Mouse (Mus musculus): Measurements from ENCODE around the gene C330007P06Rik.

- TF ChIP-seq POLR2AphosphoS2 (IDR thresholded peaks at IDR 0.05; ENCODE audit: insufficient read length, low read depth) = no peak
- TF ChIP-seq USF1 (IDR thresholded peaks at IDR 0.05; ENCODE audit: low read depth) = no peak
- no peak for TF ChIP-seq POLR2A (IDR thresholded peaks at IDR 0.05; ENCODE audit: insufficient read length, low read depth)
- TF ChIP-seq CEBPB (IDR thresholded peaks at IDR 0.05; ENCODE audit: insufficient read depth, poor library complexity, severe bottlenecking) = no peak
- TF ChIP-seq MAX (IDR thresholded peaks at IDR 0.05; ENCODE audit: low read depth) = no peak
- no peak for TF ChIP-seq REST (IDR thresholded peaks at IDR 0.05; ENCODE audit: insufficient read depth, insufficient read length)
- TF ChIP-seq TCF12 (IDR thresholded peaks at IDR 0.05; ENCODE audit: insufficient read depth, poor library complexity, severe bottlenecking) = no peak
- TF ChIP-seq TCF3 (IDR thresholded peaks at IDR 0.05; ENCODE audit: insufficient read length, low read depth) = no peak
These were observed 30.4 kb downstream of the C330007P06Rik start for GRCm38 (mm10) chrX:36843346-36843990.

All from myocyte (in vitro differentiated cells).